Mouse (Mus musculus) heart, postnatal 14 days (tissue): ENCODE data around the gene Acoxl. TPM values are rescaled to one million over a fixed set of nuclear protein-coding genes. Genes with fewer than 3 reads are reported as not detected.

ENCODE experiments used
- DNase-seq, 2 experiments: peaks; one replicate each; pipeline ENCODE4 v3.0.0; 2021 to 2022
- intact Hi-C: fragments of 180-260 bp; cut with DNase I; formaldehyde crosslinking; loops from one replicate; pipeline ENCODE4 v1.15.1; 2025
- long read RNA-seq, 2 experiments: library from polyadenylated mRNA; stranded (forward); transcript quantifications; one replicate each; pipeline ENCODE4 v2.0.0; 2021
- total RNA-seq, 2 experiments: library from RNA; stranded (reverse); gene quantifications; 2 replicates each; pipeline ENCODE4 v1.2.3; 2021

Acoxl gene
- not detected for total RNA-seq
- long read RNA-seq, experiment 1: 0 reads
- long read RNA-seq, experiment 2: 0 reads

DNA sequence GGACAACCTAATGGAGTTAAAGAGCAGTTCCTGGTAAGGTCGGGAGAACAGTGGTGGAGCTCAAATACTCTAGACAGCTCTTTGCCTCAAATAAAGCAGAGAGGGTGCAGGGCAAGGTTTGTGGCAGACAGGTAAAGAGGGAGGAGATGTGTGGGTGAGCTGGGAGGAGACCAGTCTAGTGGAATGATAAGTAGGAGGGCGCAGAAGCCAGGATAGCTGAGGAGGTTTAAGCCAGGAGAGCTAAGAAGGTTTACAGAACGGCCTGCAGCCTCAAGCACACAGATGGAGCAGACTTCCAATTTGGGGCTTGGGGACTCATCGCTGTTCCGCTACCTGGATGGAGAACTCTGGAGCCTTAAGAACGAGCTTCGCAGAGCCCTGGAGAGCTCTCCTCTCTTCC lies at the start of gene Acoxl:
Gene Acoxl (plus strand): TSS at position 301 of the 400 bp plus-strand sequence.
- intact Hi-C loops: no loop called here
- DNase-seq: no peak

DNA sequence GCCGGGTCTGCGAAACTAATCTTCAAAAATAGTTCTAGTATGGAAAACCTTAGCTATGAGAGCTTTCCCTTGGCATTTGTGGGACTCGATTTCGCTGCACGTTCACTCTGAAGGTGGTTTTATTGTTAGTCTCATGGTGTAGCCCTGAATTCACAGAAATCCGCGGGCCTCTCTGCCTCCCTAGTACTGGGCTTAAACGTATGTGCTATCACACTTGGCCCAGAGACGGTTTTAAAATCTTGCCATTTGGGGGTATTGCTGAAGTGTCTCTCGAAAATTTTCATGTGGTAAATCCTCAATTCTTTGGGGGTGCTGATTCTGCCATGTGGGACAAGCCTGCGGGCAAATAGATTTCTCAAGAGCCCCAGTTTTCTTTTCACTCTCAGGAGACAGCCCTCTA lies 49.5 kb upstream of the Acoxl start:
- DNase-seq: no peak
- intact Hi-C loops: no loop called here

DNA sequence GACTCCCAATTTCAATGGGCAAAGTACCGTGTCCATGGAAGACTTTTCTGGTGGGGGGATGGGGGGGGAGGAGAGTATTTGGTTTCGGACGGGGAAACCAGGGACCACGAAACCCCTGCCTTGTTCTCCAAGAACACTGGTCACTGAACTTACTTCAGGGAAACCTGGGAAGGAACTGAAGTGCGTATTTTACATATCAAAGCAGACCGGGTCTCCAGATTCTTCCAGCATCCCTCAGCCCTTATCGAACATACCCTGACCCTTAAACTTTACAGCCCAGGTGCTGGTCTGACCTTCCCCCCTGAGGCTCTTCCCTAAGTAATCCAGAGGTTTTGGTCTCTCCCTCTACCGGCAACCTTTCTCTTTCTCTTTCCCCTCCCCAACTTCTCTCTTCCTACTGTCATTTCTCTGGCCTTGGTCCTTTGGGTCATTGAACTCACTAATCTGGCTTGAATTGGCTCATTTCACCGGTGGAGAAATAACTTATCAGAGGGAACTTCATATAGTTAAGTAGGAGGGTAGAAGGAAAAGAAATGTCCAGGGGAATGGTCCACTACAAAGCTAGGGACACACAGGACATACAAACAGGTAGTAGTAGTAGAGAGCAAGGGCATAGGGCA lies 48.9 kb upstream of the Acoxl start:
- no peak for DNase-seq
- intact Hi-C loops: no loop called here

DNA sequence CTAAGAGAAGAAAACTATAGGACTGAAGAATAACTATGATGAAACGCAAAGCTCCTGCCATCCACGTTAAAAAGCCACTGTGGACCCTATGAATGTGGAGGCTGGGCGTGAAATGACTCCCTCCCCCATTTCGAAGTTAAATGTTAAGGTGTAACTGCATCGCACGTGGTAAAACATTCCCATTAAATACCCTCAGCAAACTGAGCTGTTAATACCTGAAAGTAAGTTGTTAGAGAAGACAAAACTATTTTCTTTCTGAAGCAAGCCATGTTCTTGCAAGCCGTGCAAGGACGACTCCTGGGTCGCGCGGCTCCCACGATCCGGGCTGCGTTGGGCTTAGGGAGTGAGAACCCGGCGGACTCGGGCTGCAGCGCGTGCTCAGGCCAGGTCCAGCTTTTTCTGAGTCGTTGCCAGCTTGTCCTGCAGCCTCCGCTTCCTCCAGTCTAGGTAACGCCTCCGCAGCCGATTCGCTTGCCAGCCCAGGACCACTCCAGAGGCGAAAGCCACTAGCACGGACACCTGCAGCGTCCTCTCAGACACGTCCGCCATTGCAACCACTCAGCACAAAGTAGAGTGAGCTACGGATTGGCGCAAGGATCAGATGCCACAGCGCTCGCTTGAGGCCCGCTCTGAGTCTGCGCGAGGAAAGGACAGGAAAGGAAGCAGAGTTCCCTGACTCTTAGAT lies 46.6 kb upstream of the Acoxl start, which contains the start of gene Mtln:
Gene Mtln (minus strand): TSS at position 570 of the 685 bp plus-strand sequence.
- peak; percentile 82 to 86 for DNase-seq
- intact Hi-C loops: no loop called here

DNA sequence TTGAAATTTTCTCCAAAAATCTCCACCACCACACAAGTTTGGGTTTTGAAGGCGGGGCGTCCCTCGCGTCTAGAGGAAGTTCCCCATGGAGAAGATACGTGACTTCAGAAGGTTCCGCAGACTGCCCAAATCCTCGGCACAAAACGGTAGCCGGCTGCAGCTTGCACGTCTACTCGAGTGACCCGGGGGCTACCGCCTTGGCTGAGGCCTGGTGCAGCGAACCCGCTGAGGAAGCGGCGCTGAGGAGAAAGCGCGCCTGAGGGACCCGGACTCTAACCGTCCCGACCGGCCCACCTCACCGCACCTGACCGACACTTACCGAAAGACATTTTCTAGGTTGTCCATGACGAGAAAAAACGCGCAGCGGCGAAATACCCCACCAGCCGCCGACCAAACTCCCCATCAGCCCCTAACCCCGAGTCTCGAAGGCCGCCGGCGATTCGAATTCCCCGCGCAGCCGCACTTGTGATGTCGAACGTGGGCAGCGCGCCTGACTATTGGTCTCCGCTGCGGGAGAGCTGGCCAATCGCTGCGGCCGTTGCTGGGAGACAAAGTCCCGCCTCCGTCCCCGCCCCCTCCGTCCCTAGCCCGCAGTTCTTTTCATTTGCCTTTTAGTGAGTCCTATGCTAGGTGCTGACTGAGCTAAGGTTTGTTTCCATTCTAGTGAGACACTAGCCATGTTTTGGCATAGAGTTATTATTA lies 7.1 kb upstream of the Acoxl start, which contains the start of gene Bub1:
Gene Bub1 (minus strand): TSS at position 465 of the 702 bp plus-strand sequence.
- intact Hi-C loops: no loop called here

DNA sequence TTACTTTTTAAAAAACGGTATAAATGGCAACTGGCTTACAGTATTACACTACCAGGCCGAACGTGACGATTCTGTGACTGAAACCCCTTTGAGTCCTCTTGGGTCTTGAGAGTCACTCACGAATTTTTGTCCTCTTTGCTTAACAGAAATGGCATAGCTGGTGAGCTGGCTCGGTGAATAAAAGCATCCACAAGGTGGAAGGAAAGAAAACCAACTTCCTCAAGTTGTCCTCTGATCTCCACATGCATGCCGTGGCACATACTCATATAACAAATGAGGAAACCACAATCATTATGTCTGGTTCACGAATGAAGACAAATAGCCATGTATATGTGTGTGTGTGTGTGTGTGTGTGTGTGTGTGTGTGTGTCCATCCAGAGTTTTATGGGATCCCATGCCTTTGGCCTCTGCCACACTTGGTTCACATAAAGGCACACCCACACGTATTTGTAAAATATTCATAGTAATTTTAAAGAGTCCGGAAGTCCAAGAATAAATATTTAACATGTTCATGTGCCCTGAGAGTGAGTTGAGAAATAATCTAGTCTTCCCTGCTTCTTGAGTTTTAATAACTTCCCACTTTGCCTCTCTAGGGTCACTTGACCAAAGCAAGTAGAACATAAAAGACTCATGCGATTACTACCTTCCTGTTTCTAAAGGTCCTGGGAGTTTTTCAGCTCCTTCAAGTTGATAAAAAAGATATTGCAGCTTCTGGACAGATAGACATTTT lies 6.4 kb upstream of the Acoxl start:
- intact Hi-C loops: no loop called here
- no peak for DNase-seq

More for the DNA sequence above, 7.1 kb upstream of the Acoxl start, which contains the start of gene Bub1:
- peak; percentile 94 to 96 for DNase-seq

DNA sequence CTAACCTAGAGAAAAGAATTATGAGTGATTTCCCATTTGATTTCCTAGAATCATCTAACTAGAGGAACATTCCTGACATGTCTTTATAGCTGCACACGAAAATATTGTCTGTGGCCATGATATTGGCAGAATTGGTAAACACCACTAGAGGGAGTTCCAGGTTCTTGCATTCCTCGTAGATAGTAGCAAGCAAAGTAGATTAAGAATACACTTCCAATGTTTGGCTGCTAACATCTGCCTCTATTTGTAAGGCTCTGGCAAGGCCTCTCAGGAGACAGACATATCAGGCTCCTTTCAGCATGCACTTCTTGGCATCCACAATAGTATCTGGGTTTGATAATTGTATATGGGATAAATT lies 5.9 kb upstream of the Acoxl start:
- intact Hi-C loops: no loop called here
- no peak for DNase-seq

DNA sequence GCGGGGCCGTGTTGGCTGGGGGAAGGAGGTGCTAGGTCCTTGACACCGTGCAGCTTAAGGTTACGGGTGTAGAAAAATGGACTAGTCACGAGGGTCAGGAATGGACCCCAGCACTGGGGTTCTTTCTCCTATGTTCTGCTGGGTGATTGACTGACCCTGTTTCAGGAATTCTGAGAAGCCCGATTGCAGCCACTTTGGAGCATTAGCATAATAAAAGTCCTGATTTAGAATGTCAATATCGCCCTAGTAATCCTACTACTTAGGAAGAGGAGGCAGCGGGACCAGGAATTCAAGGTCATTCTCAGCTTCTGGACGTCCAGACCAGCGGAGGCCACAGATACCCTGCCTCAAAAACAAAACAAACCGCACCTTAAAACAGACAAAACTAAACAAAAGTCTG lies 749 bp downstream of the Acoxl start:
- DNase-seq: no peak
- intact Hi-C loops: no loop called here

DNA sequence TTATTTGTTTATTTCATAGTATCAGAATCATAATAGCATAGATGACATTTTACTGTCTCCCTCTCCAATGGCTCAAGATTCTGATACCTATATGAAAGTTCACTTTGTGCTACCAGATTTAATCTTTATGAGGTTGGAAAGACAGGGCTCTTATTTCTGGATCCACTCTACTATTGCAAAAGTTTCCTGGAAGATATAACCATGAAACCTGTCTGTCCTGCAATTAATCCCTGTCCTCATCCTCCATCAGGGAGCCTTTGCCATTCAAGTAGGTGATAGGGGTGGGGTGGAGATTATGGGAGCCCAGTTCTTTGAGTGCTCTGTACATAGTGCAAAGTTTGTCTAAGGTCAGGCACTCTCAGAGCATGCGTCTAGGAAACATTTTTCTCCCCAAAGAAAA lies 2.7 kb downstream of the Acoxl start:
- DNase-seq: no peak
- intact Hi-C loops: no loop called here

DNA sequence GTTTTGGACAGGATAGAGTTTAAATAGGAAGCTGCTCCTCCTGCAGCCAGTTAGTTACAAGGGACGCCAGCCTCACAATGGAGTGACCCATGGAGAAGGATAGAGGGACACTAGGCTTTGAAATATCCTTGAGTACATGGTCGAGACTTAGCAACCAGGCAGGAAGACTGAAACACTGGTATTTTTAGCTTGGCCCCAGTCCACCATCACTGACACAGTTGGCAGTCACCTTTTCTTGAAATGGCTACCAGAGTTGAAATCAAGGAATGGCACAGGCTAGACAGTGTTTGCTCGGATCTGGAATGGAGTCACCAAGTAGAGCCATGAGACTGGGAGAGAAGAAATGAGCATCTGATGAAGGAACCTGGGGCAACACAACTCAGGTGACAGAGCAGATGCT lies 3.7 kb downstream of the Acoxl start:
- DNase-seq: no peak
- intact Hi-C loops: no loop called here

DNA sequence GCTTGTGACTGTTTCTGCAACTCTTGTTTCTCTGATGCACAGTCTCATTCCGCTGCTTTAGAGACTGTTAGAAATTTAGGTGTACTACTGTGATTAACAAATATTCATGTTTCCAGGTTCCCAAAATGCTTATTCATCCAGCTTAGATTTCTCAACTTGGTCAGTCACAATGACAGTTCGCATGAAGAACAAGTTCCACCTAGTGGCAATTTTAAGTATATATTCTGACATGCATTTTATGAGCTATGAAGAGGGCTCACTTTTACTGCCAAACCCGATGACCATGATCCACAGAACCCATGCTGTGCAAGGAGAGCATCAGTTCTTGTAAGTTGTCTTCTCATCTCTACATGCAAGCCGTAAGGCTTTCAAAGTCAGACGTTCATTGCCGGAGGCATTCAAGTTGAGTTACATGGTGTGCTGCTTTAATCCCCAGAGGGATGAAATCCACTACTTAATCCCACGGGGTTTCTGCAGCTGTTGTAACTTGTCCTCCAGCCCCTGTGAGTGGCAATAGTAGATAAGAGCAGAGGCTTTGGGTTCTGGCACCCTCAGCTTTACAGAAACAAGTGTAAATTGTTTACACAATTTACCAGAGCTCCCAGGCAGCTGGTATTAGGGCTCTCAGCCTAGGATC lies 6.8 kb downstream of the Acoxl start:
- intact Hi-C loops: loop anchor here (5.0 kb wide), 1 partner anchor 238 kb away; no protein-coding TSS in a partner anchor
- no peak for DNase-seq

DNA sequence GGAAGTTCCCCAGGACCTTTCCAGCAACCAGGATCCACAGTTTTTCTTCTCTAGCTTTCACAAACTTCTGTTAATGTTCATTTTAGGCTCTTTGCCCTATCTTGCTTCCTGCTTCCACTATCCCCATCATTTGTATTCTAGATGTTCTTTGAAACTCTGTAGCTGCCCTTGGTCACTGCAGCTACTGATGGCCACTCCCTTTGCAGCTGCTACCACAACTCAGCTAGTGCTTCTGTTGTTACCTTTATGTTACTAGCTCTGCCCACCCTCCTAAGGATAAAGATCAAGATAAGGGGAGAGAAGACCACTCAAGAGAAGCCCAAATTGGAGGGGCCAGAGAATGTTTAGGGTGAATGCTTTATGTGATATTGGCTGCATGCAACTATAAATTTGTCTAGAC lies 7.3 kb downstream of the Acoxl start:
- no peak for DNase-seq
- intact Hi-C loops: loop anchor here (5.0 kb wide), 1 partner anchor 239 kb away; no protein-coding TSS in a partner anchor

DNA sequence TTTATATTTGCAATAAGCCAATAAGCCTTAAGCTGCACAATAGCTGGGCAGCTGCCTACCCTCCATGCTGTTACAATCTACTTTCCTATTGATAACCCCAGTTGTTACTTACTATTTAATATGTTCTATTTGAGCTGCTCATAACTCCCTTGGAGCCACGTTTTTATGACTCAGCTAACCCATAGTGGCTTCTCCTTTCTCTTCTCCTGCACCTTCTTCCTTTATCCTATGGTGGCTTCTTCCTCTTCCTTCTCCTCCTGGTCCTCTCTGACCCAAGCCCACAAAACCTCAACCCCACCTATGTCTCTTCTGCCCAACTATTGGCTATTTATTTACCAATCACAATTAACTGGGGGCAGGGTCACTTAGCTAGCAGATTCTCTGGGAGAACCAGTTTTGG lies 7.9 kb downstream of the Acoxl start:
- intact Hi-C loops: loop anchor here (5.0 kb wide), 1 partner anchor 239 kb away; no protein-coding TSS in a partner anchor
- no peak for DNase-seq

DNA sequence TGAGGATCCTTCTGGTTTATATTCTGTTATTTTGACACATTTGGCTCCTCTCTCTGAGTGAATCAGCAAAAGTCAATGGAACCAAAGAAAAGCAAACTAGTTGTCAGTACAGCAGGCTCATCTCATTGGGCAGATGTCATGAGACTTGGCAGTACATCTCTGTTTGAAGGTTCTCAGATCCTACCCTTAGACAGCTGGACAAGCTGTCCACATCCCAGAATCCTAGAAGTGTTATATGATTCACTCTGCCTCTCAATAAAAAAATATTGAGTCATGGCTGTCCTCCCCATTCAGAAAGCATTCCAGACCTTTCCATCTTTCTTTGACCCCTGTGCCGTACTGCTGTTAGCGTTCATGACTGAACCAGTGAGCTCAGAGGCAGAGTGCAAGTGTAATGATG lies 11.7 kb downstream of the Acoxl start:
- peak in 1 of 2 experiments; percentile 13 for DNase-seq
- intact Hi-C loops: no loop called here

DNA sequence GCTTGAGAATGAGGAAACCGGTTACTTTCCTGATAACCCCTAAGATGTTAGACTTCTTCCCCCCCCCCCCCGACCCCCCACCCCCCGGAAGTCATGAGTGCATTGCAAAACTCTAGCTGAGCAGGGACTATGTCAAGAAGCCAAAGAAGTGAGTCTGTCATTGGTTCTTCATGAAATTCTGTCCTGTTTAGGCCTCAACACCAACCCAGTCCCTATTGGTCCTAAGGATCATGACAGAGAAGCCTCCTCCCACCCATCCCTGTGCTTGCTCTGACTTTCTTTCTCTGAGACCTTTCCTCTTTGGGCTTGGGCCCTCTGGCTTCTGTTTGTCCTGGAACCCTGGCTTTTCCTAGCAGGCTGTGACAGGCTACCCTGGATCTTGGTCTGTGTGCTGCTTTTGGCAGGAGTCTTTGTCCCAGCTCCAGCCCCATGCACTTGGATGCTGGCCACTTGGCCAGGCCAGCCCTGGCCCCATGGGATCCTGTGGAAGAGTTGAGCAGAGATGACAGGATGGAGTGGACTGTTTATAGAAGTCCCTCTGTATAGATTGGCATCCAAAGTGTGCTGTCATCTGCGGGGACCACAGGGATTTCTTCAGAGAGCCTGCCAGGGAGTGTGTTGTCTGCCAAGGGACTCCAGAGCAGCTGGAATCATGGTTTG lies 15.8 kb downstream of the Acoxl start:
- DNase-seq: peak; percentile 91 to 95
- intact Hi-C loops: no loop called here

DNA sequence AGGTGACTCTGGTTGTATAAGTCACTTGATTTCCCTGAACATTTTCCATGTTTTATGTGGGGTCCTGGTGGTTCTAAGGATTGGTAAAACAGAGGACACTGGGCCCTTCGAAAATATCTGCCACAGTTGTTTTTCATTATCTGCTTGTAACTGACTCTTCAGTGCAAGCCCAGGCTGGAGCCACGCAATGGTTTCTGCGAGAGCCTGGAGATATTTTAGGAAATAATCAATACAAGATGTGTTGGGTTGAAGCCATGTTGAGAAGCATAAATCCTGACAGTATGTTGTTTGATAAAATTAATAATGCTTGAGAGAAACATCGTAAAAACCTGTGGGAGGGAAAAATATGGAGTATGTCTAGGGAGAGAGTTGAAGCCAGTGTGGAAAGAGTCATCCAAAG lies 25.7 kb downstream of the Acoxl start:
- DNase-seq: no peak
- intact Hi-C loops: no loop called here

DNA sequence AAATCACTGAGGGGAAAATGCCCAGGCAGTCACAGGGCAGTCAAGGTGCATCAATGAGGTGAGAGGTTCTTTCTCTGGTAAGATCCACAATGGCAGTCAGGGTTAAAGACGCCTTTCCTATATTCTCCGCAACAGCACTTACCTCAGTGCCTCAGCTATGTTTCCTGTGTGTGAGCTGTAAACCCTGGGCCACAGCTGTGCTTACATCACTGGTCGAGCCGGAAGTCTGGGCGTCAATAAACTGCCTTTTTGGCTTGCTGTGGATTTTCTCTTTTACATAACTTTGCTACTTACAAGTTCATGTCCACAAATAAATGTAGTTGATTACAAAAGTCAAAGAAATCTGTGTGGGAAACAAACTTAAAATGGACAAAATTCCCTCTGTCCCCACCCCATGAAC lies 42.4 kb downstream of the Acoxl start:
- DNase-seq: no peak
- intact Hi-C loops: no loop called here

DNA sequence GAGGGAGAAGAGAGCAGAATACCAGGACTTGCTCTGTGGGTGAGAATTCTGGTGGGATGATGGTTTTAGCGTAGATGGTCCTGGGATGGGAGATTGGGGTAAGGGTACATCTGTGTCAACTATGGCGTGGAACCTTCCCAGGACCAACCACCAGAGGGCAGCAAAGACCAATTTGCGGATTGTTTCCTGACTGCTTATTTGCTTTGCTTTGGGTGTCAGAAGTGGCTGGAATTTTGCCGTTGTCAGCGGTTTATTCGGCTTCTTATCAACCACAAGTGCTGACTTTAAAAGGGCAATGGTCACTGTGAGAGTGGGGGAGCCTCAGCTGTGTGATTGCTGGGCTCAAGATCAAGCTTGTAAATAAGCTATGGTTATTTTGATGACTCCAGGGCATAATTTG lies 50.8 kb downstream of the Acoxl start:
- intact Hi-C loops: loop anchor here (1.0 to 2.0 kb wide), 3 partner anchors 233 to 684 kb away; no protein-coding TSS in a partner anchor
- DNase-seq: peak; percentile 87 to 93

DNA sequence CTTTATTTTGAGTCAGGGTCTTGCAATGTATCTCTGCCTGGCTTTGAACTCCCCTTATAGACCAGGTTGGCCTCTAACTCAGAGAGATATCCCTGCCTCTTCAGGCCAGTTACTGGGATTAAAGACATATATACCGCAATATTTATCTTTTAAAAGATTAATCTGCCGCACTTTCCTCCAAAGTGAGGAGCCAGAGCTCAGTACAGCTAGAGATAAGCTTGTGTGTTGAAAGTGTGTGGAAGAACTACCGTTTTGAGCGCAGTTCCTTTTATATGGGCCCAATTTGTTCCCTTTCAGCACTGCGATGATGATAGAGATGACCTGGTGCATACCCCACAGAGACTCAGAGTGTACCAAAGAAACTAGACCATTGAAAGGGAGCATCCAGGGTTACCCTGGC lies 51.3 kb downstream of the Acoxl start:
- DNase-seq: no peak
- intact Hi-C loops: loop anchor here (1.0 to 2.0 kb wide), 3 partner anchors 233 to 683 kb away; no protein-coding TSS in a partner anchor

DNA sequence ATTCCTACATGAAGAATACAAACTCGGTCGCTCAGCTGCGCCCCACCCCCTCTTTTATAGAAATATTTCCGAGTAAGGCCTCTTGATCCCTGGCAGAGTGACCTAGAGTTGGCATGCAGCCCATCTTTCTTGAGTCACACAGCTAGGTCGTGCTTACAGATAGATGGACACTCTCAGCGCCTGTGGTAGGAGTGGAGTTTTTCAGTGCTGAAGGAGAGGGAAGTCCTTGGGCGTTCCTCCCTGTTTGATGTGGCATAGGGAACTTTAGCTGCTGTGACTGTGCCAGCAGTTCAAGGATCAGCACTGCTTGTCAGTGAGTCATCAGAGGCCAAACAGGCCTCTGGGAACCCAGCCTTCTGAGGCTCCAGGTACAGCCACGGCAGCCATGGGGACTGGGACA lies 51.9 kb downstream of the Acoxl start:
- intact Hi-C loops: no loop called here
- DNase-seq: peak; percentile 13 to 22
